Mouse (Mus musculus): ENCODE results near the gene Bdh1.

DNA sequence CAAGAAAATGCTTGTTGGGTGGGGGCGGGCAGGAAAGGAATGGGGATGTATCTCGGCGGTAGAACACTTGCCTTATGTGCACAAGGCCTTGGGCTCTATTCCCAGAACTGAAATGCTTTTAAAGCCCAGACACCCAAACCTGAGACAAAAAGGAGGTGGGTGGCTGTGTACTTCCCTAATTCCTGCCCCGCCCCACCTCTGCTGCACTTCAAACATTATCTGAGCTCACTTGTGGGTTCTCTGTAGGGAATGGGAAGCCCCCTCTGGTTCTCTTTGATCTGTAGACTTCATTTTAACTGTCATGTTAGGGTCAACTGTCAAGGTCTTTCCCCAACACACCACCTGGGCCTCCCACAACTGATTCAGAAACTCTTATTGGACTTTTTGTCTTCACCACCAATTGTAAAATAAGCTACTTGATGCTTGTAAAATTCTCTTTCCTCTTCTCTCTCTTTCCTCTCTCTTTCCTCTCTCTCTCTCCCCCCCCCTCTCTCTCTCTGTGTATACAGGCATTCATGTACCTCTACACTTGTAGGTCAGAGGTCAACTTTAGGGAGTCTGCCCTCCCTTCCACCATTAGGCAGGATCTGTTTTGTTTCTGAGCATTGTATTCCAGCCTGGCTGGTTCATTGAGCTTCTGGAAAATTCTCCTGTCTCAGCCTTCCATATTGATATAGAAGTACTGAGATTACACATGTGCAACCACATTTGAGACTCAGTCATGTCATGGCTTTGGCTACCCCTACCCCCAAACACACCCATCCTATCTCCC is 2.5 kb downstream of the Bdh1 start:
- TF ChIP-seq EP300 (IDR thresholded peaks at IDR 0.05; ENCODE audit: low read depth) (no peak), CTCF (IDR thresholded peaks at IDR 0.05; ENCODE audit: low read depth) (no peak)

Measured in liver, embryonic 14.5 days (tissue).